Mouse (Mus musculus) megakaryocyte, embryonic 14.5 days (primary cell): ENCODE results near the gene 5031439G07Rik. TPM values are rescaled to one million over a fixed set of nuclear protein-coding genes. Genes with fewer than 3 reads are reported as not detected.
"Not testable (repeated sequence)": the region's sequence is repeated elsewhere in the genome, so short reads cannot be mapped to it uniquely, and the experiment has no call there.

Source experiments
- H3K27me3 ChIP-seq: replicated peaks from 2 replicates; pipeline ENCODE3; 2012; ENCODE audit warnings: inconsistent platforms
- H3K36me3 ChIP-seq: replicated peaks from 2 replicates; pipeline ENCODE3; 2012; ENCODE audit warnings: low read length, inconsistent platforms, mixed read lengths
- H3K4me1 ChIP-seq: 2 replicates; pipeline ENCODE4 v1.6.1; 2012; ENCODE audit warnings: inconsistent platforms
- H3K4me3 ChIP-seq: replicated peaks from 2 replicates; pipeline ENCODE3; 2012; ENCODE audit warnings: moderate library complexity, mild to moderate bottlenecking, inconsistent platforms
- H3K9me3 ChIP-seq: 2 replicates; pipeline ENCODE4 v1.6.1; 2012; ENCODE audit warnings: inconsistent platforms
- FLI1 ChIP-seq: IDR thresholded peaks from 2 replicates; pipeline ENCODE4 v1.6.1; 2012; ENCODE audit warnings: low read length, inconsistent platforms, mixed read lengths
- GATA1 ChIP-seq: IDR thresholded peaks from 3 replicates; pipeline ENCODE4 v1.6.1; 2012; ENCODE audit warnings: mixed read lengths, low read length, inconsistent platforms, borderline replicate concordance
- polyA plus RNA-seq: library from polyadenylated mRNA; stranded (reverse); fragments of >175 nt; gene quantifications from 2 replicates; pipeline ENCODE4 v1.2.3, GENCODE M21; 2012; ENCODE audit warnings: low replicate concordance; ENCODE audit not compliant: insufficient read depth

The 5031439G07Rik gene
- polyA plus RNA-seq, 1 experiment: 21.8 TPM

DNA sequence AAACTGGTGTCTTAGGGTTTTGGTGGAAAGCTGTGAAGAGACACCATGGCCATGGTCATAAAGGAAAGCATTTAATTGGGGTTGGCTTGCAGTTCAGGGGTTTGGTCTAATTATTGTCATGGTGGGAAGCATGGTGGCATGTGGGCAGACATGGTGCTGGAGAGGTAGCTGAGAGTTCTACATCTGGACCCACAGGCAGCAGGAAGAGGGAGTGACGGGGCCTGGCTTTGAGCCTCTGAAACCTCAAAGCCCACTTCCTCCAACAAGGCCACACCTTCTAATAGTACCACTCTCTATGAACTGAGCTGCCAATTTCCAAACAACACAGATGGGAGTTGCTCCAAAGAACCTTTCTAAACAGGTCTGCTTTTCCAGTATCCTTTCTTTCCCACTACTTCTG is 91.7 kb downstream of the 5031439G07Rik start:
- H3K4me3 ChIP-seq: no peak overlapping the region
- TF ChIP-seq GATA1: no peak
- TF ChIP-seq FLI1: no peak
- peaks cover 20% of the 10 kb centered on the region for H3K27me3 ChIP-seq
- no peaks in the 10 kb centered on the region for H3K36me3 ChIP-seq
- H3K9me3 ChIP-seq: peaks cover 42% of the 10 kb centered on the region
- peaks cover 11% of the 10 kb centered on the region for H3K4me1 ChIP-seq

DNA sequence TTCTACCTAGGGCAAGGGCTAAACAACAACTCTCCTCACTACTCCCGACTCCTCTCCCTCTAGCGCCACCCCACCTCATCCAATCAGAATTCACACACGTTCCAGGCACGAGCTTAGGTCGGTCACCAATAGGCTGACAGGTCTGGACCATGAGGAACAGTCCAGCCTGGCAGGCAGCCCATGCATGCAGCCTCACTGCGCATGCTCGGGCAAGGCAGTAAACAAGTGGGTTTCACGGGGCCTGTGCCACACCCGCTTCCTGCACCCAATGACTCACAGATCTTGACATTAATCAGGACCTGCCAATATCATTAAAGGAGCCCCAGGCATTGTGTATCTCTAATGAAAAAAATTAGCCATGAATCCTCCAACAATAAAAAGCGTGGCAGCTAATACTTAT is 92.1 kb downstream of the 5031439G07Rik start:
- H3K9me3 ChIP-seq: peaks cover 42% of the 10 kb centered on the region
- not testable (repeated sequence) for H3K36me3 ChIP-seq, H3K4me3 ChIP-seq
- H3K4me1 ChIP-seq: peaks cover 11% of the 10 kb centered on the region
- peaks cover 20% of the 10 kb centered on the region for H3K27me3 ChIP-seq

Other genes starting within 250 kb of the 5031439G07Rik start
- gene Phf21b, start 132.5 kb downstream of the 5031439G07Rik start, polyA plus RNA-seq: 1.2 and 3.5 TPM in 2 replicates
- 0.04 TPM in 1 of 2 replicates, not detected in the other for gene Gm29666, start 68.5 kb downstream of the 5031439G07Rik start, polyA plus RNA-seq
- gene Nup50, start 65.1 kb downstream of the 5031439G07Rik start, polyA plus RNA-seq: 4.6 and 10.5 TPM in 2 replicates
- not detected in 2 replicates for gene Upk3a, start 28.6 kb upstream of the 5031439G07Rik start, polyA plus RNA-seq
- gene Fam118a, start 40.4 kb upstream of the 5031439G07Rik start, polyA plus RNA-seq: 0.97 TPM in 1 of 2 replicates, not detected in the other
- gene Smc1b, start 143.4 kb upstream of the 5031439G07Rik start, polyA plus RNA-seq: not detected in 2 replicates
- gene Ribc2, start 143.5 kb upstream of the 5031439G07Rik start, polyA plus RNA-seq: not detected in 2 replicates
- not detected in 2 replicates for gene Fbln1, start 217.4 kb upstream of the 5031439G07Rik start, polyA plus RNA-seq